ENCODE assay signal across 8 mouse cellular contexts in genomic region chr17:12742151-12742908, GRCm38 (mm10). TPM values are rescaled to one million over a fixed set of nuclear protein-coding genes. Genes with fewer than 3 reads are reported as not detected.
A peak's percentile ranks its signal among the peaks of the same experiment; 100 is the strongest.
DNase-seq lines count a peak whose midpoint lies in the region; ATAC-seq and TF ChIP-seq lines count a peak whose summit lies in the region.

No protein-coding gene starts in this region.

- H3K4me1 ChIP-seq in heart, embryonic 10.5 days, result peaks cover 69% of the 10 kb centered on the region
- H3K4me1 ChIP-seq in ES-E14 (ENCODE audit: control insufficient read depth in 2 of 2, insufficient read depth in 2 of 2, low read length in 2 of 2, poor library complexity in 1 of 2), result no peaks in the 10 kb centered on the region
- H3K4me1 ChIP-seq in forebrain, embryonic 10.5 days, result peaks cover 29% of the 10 kb centered on the region
- H3K4me1 ChIP-seq in limb, embryonic 11.5 days (ENCODE audit: control insufficient read depth, insufficient read depth, low read length), result peaks cover 21% of the 10 kb centered on the region
- no peaks in the 10 kb centered on the region for H3K4me1 ChIP-seq in neural tube, embryonic 14.5 days (ENCODE audit: control insufficient read depth, insufficient read depth, low read length)

- ATAC-seq in limb, embryonic 11.5 days (ENCODE audit: insufficient number of reproducible peaks, low FRiP score, low TSS enrichment, low read depth), result 0 out of 2 replicates have a peak, but pooled peaks have one; percentile 15
- peak; percentile 48; the same call in 1 of the 2 replicates for ATAC-seq in neural tube, embryonic 14.5 days (ENCODE audit: low read depth)

- intact Hi-C loops in heart, postnatal 36 days (cut with DNase I), result loop anchor here (2.0 kb wide), 1 partner anchor 16 kb away; no protein-coding TSS in a partner anchor

- WGBS in heart, embryonic 10.5 days, result 49% methylated on average over 38 of the region's 38 CpGs
- WGBS in forebrain, embryonic 10.5 days, result 56% methylated on average over 38 of the region's 38 CpGs
- WGBS in limb, embryonic 11.5 days, result 52% methylated on average over 38 of the region's 38 CpGs
- WGBS in neural tube, embryonic 14.5 days, result 50% methylated on average over 38 of the region's 38 CpGs

- no peaks in the 10 kb centered on the region for H3K27me3 ChIP-seq in heart, embryonic 10.5 days (ENCODE audit: insufficient read depth, poor library complexity, severe bottlenecking)
- no peaks in the 10 kb centered on the region for H3K27me3 ChIP-seq in forebrain, embryonic 10.5 days (ENCODE audit: poor library complexity, severe bottlenecking)
- H3K27me3 ChIP-seq in limb, embryonic 11.5 days (ENCODE audit: control insufficient read depth, insufficient read depth, low read length), result no peaks in the 10 kb centered on the region
- no peaks in the 10 kb centered on the region for H3K27me3 ChIP-seq in neural tube, embryonic 14.5 days (ENCODE audit: control insufficient read depth, insufficient read depth, low read length)

- H3K4me3 ChIP-seq in heart, embryonic 10.5 days, result peak overlapping the region; percentile 72
- H3K4me3 ChIP-seq in ES-E14 (ENCODE audit: insufficient read depth in 1 of 2, low read depth in 1 of 2, low read length in 2 of 2, poor library complexity in 1 of 2, severe bottlenecking in 1 of 2), result peak overlapping the region; percentile 54 to 61
- H3K4me3 ChIP-seq in forebrain, embryonic 10.5 days, result peak overlapping the region; percentile 61
- H3K4me3 ChIP-seq in limb, embryonic 11.5 days (ENCODE audit: low read depth, low read length), result peak overlapping the region; percentile 41
- H3K4me3 ChIP-seq in neural tube, embryonic 14.5 days (ENCODE audit: low read depth, low read length), result peak overlapping the region; percentile 42

- in situ Hi-C loops in ES-E14 (cut with MboI; ENCODE audit: low sequenced_read_pairs in 2 of 2, unreplicated experiment in 2 of 2), result no loop called here

- peaks cover 16% of the 10 kb centered on the region for H3K9me3 ChIP-seq in heart, embryonic 10.5 days
- H3K9me3 ChIP-seq in ES-E14 (ENCODE audit: control insufficient read depth, insufficient read depth, low read depth, low read length), result peaks cover 7% of the 10 kb centered on the region; the same call in 1 of the 2 replicates
- peaks cover 39% of the 10 kb centered on the region for H3K9me3 ChIP-seq in forebrain, embryonic 10.5 days
- H3K9me3 ChIP-seq in limb, embryonic 11.5 days (ENCODE audit: control insufficient read depth, low read length), result peaks cover 17% of the 10 kb centered on the region; the same call in 1 of the 2 replicates
- H3K9me3 ChIP-seq in neural tube, embryonic 14.5 days (ENCODE audit: control insufficient read depth, low read length), result no peaks in the 10 kb centered on the region

- peak overlapping the region; percentile 8; the same call in 1 of the 2 replicates for H3K9ac ChIP-seq in ES-E14 (ENCODE audit: insufficient read depth, low read depth, low read length, poor library complexity, severe bottlenecking)
- H3K9ac ChIP-seq in limb, embryonic 11.5 days (ENCODE audit: low read length), result peak overlapping the region; percentile 56
- peak overlapping the region; percentile 17 for H3K9ac ChIP-seq in neural tube, embryonic 14.5 days (replicated peaks; ENCODE audit: low read depth, low read length)

- DNase-seq in heart, embryonic 10.5 days (ENCODE audit: low spot score), result no peak
- DNase-seq in heart, postnatal 36 days, result no peak
- no peak for DNase-seq in ES-E14 (ENCODE audit: low read depth, low spot score)
- DNase-seq in forebrain, embryonic 10.5 days (ENCODE audit: extremely low spot score, low spot score), result no peak
- peak; percentile 56 for DNase-seq in limb, embryonic 11.5 days (ENCODE audit: low spot score)
- no peak for DNase-seq in testis, postnatal 14 days (ENCODE audit: low spot score)
- no peak for DNase-seq in frontal cortex, adult 2 months (ENCODE audit: extremely low spot score in 1 of 2, low spot score in 1 of 2)

- peak overlapping the region; percentile 92 for H3K27ac ChIP-seq in heart, embryonic 10.5 days
- H3K27ac ChIP-seq in ES-E14 (ENCODE audit: insufficient read depth, low read depth, low read length, poor library complexity, severe bottlenecking), result no peak overlapping the region
- H3K27ac ChIP-seq in forebrain, embryonic 10.5 days, result peak overlapping the region; percentile 83
- peak overlapping the region; percentile 74; the same call in 1 of the 2 replicates for H3K27ac ChIP-seq in limb, embryonic 11.5 days (replicated peaks; ENCODE audit: low read depth, low read length)
- H3K27ac ChIP-seq in neural tube, embryonic 14.5 days (ENCODE audit: low read depth, low read length), result no peak overlapping the region

- peaks cover 94% of the 10 kb centered on the region for H3K36me3 ChIP-seq in heart, embryonic 10.5 days
- peaks cover 12% of the 10 kb centered on the region; the same call in 1 of the 2 replicates for H3K36me3 ChIP-seq in ES-E14 (ENCODE audit: control insufficient read depth, insufficient read depth, low read length, poor library complexity, severe bottlenecking)
- H3K36me3 ChIP-seq in forebrain, embryonic 10.5 days (replicated peaks), result peaks cover 93% of the 10 kb centered on the region
- H3K36me3 ChIP-seq in limb, embryonic 11.5 days (ENCODE audit: control insufficient read depth, insufficient read depth, low read length), result peaks cover 48% of the 10 kb centered on the region
- H3K36me3 ChIP-seq in neural tube, embryonic 14.5 days (ENCODE audit: control insufficient read depth, insufficient read depth, low read length), result no peaks in the 10 kb centered on the region

- H3K4me2 ChIP-seq in limb, embryonic 11.5 days (ENCODE audit: low read depth, severe bottlenecking), result peak overlapping the region; percentile 40
- H3K4me2 ChIP-seq in neural tube, embryonic 14.5 days (ENCODE audit: low read depth, low read length), result peak overlapping the region; percentile 64

TF ChIP-seq in ES-E14, 5 proteins besides CTCF, POLR2A, EP300 and RAD21:
- TF ChIP-seq ZC3H11A (IDR thresholded peaks at IDR 0.05; ENCODE audit: borderline replicate concordance, low read depth, low read length) (no peak), HCFC1 (IDR thresholded peaks at IDR 0.05; ENCODE audit: borderline replicate concordance, insufficient read depth, low read length) (no peak), MAFK (IDR thresholded peaks at IDR 0.05; ENCODE audit: insufficient read depth, low read depth, low read length) (no peak), CHD2 (IDR thresholded peaks at IDR 0.05; ENCODE audit: low read depth, low read length) (no peak), ZNF384 (IDR thresholded peaks at IDR 0.05; ENCODE audit: low read depth, low read length) (no peak)

RNA-seq across cellular contexts. Expression of gene Igf2r, which starts 27.1 kb away (rescaled TPM):
- polyA plus RNA-seq in heart, embryonic 10.5 days (2016; fragmentation: Nextera tagmentation; extraction: Ambion mirVana), result 141 and 272 TPM in 2 replicates
- total RNA-seq in heart, postnatal 36 days (2021), result 100 to 1,000 TPM; 109 to 113 TPM
- total RNA-seq in ES-E14 (2012; rRNA removed), result 91.9 and 168 TPM in 2 replicates
- polyA plus RNA-seq in forebrain, embryonic 10.5 days (2016; fragmentation: Nextera tagmentation; extraction: Ambion mirVana), result 20.0 and 20.5 TPM in 2 replicates
- polyA plus RNA-seq in limb, embryonic 11.5 days (2014; fragmentation: Nextera tagmentation; extraction: Ambion mirVana), result 28.0 and 31.5 TPM in 2 replicates
- polyA plus RNA-seq in neural tube, embryonic 14.5 days (2014; fragmentation: Nextera tagmentation; extraction: Ambion mirVana), result 9.6 and 14.8 TPM in 2 replicates
- polyA plus RNA-seq in frontal cortex, adult 2 months (2012; rRNA removed), result 12.7 and 14.8 TPM in 2 replicates

Comparison
In these comparisons a context has a peak if more than half of its experiments do, and no peak if none do; other contexts are left out.
1. H3K27ac ChIP-seq: peak in heart, embryonic 10.5 days (single experiment), forebrain, embryonic 10.5 days (single experiment) and limb, embryonic 11.5 days (single experiment); none in ES-E14 (single experiment) and neural tube, embryonic 14.5 days (single experiment).
2. Peak in every context shown above with its lines, with median percentiles within 50 percentile points of each other: H3K4me3 ChIP-seq and H3K9ac ChIP-seq.